Mouse (Mus musculus): ENCODE data around the gene Rasgef1b.
A peak's percentile ranks its signal among the peaks of the same experiment; 100 is the strongest.

Gene Rasgef1b

DNA sequence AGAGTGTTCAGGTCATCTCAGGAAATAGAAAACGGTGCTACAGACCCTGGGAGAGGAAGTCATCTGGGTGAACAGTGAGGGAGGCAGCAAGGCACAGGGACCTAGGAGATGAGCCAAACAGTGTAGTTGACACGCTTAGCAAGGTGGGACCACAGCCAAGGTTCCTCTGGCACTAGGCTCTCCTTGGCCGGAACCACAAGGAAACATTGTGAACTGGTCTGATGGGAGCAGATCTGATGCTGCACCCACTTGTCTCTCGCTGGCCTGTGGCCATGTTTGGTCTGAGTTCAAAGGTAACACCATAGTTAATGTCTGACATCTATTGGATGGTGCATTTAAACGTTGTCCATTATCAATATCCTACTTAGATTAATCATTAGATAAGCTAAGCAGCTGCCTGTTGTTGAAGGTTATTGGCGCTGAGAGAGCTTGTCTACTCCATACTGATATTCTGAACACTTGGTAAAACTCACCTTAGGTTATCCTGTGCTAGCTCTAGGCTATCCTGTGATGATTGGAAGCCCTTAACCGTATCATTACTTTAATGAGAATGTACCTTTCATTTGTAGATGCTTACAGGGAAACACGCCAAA lies 380.5 kb downstream of the Rasgef1b start:
- DNase-seq, result no peak

GRCm38 (mm10) chr5:99342527-99342926 lies 386.3 kb downstream of the Rasgef1b start:
- no peak for DNase-seq

GRCm38 (mm10) chr5:99340311-99340989 lies 388.4 kb downstream of the Rasgef1b start:
- no peak for DNase-seq

- DNase-seq, result no peak
Observed at GRCm38 (mm10) chr5:99339790-99340189, 389.1 kb downstream of the Rasgef1b start.

DNA sequence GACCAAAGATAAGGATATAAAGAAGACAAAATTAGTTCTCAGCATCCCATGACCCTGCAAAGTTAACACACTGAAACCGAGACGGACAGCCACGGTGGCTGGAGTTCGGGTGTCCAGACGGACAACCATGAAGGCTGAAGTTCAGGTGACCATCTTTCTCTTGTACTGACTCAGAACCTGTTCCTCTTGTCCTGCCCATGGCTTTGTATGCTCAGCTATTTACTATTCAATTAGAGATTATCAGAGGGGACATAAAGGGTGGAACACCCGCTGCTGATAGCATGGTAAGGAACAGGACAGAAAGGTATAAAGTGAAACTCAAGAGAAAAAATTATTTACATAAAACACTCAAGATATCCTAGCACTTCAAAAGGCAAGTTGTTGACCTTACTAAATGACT lies 390.0 kb downstream of the Rasgef1b start:
- DNase-seq, result no peak

DNA sequence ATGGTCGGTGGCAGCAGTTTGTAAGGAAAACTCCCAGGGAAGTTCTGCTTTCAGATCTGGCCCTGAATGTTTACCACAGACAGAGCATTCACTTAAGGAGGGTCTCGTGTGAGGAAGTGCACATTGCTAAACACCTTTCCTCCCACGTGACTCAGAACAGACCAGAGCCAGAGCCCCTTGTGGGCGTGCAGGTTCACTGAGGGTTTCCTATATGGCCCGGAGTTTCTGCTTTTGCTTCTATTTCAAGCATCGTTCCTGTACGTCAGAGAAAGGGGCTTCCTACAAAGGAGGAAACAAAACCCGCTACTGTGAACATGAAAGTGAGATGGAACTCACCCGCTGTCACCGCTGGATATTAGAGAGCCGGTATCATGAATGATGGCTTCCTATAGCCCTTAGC lies 392.4 kb downstream of the Rasgef1b start:
- peak; percentile 32 for DNase-seq

- DNase-seq, result no peak
Observed at GRCm38 (mm10) chr5:99334017-99334416, 394.8 kb downstream of the Rasgef1b start.

DNA sequence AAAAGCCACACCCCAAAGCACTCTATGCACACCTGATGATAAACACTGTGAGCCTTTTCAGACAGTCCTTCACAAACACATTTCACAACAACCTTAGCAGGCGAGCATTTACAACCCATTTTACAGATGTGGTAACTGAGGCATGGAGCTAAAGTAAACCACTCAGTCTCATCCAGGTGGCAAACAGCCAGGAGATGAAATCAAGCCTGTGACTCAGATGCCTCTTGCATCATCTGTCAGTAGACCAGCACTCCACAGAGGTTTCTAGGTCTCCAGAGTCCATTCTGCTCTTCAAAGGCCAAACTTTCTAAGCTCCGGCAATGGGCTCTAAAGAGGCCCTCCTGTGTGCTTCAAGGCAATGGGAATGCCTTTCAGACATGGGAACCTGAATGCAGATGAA lies 396.8 kb downstream of the Rasgef1b start:
- DNase-seq, result no peak

DNA sequence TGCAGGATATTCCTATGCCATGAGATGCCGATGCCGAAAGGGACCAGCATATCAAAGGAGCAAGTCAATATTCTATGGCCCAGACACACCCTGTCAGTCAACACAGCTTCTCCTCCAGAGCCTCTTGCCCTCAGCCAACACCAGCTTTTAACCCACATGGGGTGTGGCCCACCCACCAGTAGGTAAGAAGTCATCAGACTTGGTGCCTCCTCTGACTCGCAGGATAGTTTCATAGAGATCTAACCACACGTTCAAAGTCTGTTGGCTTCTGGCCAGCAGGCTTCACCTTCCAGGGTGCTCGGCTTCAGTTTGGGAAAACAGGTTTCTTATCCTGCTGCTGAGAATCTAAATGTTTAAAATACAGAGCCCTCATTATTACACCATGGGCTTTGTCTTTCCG lies 399.8 kb downstream of the Rasgef1b start:
- no peak for DNase-seq

DNA sequence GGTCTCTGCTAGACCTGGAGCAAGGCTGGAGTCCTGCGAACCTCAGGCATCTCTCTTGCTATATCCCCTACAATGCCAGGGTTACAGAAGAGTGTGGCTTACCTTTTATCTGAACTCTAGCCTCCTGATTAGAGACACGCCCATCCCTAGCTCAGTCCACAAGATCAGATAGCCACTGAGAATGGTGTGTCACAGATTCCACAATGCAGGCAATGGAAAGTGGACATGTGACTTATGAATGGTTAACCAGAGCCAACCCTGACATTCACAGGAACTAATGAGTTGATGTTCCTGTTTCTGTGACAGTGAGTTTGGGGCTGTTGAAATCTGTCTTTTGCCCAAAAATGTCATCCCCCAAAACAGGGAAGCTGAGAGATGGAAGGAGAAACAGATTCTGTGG lies 401.8 kb downstream of the Rasgef1b start:
- DNase-seq, result no peak

- no peak for DNase-seq
Observed at GRCm38 (mm10) chr5:99325301-99325700, 403.6 kb downstream of the Rasgef1b start.

DNA sequence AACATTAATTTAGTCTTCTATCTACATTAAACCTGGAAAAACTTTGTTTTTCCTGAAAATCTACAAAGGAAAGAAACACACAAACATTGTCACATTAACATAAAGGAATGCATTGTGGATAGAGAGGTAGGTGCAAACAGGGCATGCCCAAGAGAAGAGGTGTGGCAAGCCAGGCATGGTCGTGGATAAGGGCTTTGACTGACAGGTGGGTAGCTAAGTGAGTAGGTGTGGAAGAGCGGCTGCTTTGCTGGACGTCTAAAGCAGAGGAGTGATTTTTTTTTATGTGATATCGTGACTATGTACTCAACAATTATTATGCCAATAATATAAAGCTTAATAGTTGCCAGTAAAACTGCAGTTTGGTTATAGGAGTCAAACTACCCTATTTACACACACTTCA lies 408.1 kb downstream of the Rasgef1b start:
- no peak for DNase-seq

DNA sequence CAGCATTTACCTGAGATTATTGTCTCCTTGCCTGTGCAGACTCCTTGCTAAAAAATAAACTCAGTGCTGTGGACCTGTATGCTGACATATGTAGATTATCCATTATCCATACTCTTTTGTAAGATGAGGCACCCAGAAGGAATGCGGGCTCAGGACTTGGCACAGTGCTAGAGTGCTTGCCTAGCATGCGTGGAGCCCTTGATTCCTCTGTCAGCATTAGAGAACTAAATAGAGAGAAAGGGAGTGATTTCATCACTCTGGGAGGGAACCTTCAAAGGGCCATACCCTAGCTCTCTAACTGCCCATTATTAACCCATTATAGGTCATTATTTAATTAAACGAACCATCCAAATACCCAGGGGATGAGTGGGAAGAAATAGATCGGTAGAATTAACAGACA lies 430.9 kb downstream of the Rasgef1b start:
- no peak for DNase-seq

- DNase-seq, result no peak
Observed at GRCm38 (mm10) chr5:99296348-99296747, 432.5 kb downstream of the Rasgef1b start.

- DNase-seq, result no peak
Observed at GRCm38 (mm10) chr5:99292287-99292851, 436.5 kb downstream of the Rasgef1b start.

DNA sequence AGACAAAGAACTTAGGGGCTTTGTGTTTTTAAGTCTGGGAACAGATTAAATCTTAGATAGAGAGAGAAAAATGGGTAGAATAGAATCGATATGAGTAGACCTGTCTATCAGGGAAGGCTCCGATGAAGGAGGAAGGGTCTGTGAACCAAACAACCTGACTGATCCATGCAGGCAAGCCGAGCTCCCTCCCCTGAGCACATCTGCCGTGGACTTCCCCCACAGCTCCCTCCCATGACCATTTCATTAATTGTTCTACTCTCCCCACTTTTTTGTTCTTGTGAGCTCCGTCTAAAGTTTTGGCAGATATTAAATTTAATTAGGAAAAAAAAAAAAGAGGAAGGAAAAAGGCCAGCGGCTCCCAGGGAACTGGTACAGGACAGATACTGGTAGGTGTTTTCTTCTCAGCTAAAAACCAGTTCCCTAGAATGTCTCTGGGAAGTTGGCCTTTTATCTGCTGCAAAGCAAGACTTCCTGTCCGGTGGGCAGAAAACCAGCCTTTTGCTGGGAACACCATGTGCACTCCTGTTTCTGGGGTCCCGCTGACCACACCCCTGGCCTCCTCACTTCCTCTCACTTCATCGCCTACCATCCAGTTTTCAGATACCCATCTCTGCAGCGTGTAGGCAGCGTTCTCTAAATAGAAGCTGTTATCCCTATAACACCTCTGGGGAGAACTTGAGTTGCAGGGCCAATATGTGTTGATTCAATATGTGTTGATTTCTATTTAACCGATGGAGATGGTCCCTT lies 437.6 kb downstream of the Rasgef1b start:
- DNase-seq, result no peak

DNA sequence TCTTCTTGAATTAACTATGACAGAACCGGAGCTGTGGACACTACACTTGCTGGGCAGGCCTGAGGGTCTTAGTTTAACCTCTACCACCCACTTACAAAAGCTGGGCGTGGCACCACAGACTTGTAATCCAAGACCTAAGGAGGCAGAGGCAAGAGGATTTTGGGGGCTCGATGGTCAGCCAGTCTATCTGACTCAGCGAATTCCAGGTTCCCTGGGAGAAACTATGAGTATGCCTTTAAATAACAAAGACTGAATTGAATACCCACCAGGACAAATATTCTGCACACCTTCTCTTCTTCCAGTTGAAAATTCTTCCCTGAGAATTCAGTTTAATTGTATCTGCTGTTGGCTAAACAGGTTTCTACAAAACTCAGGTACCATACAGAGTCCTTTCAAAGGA lies 440.6 kb downstream of the Rasgef1b start:
- no peak for DNase-seq

DNA sequence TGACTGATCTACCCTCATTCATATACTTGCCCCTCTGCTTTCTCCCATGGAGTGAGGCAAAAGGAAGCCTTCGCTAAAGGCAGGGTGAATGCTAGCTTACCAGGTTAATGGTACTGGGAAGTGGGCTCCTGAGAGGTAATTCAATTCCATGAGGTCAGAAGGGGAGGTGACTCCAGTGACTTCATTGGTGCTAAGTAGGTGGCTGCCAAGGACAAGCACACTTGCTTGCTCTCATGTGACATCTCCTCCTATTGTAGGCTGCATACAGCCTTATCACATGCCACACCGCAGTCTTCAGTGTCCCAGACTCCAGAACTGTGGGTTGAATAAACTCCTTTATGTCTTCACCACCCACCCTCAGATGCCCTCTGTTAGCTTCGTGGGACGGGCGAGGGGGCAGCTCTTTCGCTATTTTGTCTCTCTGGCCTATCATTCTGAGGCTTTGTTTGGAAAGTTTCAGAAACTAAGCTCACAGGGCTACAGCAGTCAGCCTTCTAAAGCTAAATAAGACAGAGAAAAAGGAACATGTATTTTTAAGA lies 441.1 kb downstream of the Rasgef1b start:
- no peak for DNase-seq

DNA sequence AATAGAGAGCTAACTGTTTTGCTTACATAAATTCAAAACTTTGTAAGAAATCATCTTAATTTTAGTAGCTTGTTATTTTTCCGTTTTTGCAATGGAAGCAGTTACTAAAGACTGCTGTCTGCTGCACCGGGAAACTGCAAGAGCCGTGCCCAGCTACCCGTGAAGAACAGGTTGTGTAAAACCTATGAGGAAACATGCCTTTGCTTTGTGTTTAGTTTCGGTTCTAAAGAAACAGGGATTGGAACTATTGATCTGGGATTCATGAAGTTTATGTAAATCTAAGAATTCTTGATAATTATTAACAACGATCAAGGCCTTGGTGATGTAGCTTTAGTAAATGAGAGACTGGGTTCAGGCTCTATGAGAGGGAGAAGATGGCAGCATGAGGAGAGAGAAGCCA lies 442.3 kb downstream of the Rasgef1b start:
- no peak for DNase-seq

DNA sequence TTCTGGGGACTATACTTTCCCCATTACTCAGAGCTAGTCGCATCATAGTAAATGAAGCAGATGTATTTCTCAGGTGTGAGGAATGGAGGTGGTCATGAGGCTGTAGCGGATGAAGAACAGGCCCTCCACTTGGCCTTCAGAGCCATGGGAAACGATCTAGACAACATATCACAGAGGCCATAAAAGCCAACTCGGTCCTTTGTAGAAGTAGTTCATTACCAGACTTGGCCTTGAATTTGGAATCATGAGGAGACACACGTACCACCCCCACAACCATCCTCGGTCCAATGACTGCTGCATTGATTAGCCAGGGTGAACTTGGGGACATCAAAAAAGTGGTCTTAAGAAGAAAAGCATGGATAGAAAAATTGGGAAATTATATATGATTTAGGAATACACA lies 442.8 kb downstream of the Rasgef1b start:
- DNase-seq, result no peak

DNA sequence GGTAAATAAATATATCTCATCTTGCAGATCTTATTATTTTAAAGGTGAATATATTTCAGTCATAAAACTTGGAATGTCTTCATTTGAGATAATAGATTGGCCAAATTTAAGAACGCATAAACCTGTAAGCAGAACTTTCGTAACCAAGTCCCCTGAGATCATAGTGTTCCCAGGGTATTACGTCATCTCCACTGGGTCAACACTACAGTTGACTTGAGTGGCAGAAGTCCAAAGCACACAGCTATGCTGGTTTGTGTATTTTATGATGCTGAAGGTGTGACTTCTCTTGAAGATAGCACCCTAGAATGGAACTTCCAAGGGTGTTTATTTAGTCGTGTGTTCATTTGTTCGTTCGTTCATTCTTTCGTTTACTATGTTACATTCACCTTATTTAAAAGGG lies 444.5 kb downstream of the Rasgef1b start:
- no peak for DNase-seq

DNA sequence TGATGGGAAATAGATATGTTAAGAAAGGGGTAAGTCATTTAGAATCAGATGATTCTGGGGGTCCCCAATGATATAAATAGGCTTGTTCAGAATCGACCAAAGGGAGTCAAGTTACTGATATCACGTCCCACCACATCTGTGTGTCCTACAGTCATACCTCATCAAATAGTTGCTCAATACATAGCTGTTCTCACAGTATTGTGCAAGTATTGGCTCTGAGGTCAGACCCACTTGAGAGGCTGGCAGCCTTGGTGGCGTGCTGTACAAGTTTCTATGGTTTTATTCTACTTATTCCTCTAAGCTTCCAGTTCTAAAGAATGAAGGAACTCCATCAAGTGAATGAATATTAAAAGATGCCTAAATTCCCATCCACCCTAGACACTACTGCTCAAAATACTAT lies 445.2 kb downstream of the Rasgef1b start:
- DNase-seq, result no peak

- no peak for DNase-seq
Observed at GRCm38 (mm10) chr5:99280536-99280935, 448.3 kb downstream of the Rasgef1b start.
